Mouse (Mus musculus) neural tube, embryonic 14.5 days (tissue): ENCODE results near the gene Srd5a2. TPM values are rescaled to one million over a fixed set of nuclear protein-coding genes. Genes with fewer than 3 reads are reported as not detected.

Experiments
- ATAC-seq: fragments of 200-750 bp; cut with Nextera tagmentation; 2 replicates; pipeline ENCODE4 v1.8.0; 2017; ENCODE audit warnings: low read depth, mild to moderate bottlenecking, moderate TSS enrichment, moderate library complexity
- H3K27ac ChIP-seq: fragments of 300-500 bp; sonication (generic); 2 replicates; pipeline ENCODE4 v1.5.1; 2014; ENCODE audit warnings: low read depth, mild to moderate bottlenecking, control low read depth, low read length, moderate library complexity, mixed read lengths
- H3K27me3 ChIP-seq: fragments of 300-500 bp; sonication (generic); 2 replicates; pipeline ENCODE4 v1.6.1; 2014; ENCODE audit warnings: low read length; ENCODE audit not compliant: control insufficient read depth, insufficient read depth
- H3K36me3 ChIP-seq: fragments of 300-500 bp; sonication (generic); 2 replicates; pipeline ENCODE4 v1.6.1; 2014; ENCODE audit warnings: low read length, mixed read lengths; ENCODE audit not compliant: control insufficient read depth, insufficient read depth
- H3K4me1 ChIP-seq: fragments of 300-500 bp; sonication (generic); 2 replicates; pipeline ENCODE4 v1.6.1; 2014; ENCODE audit warnings: low read length; ENCODE audit not compliant: control insufficient read depth, insufficient read depth
- H3K4me2 ChIP-seq: fragments of 300-500 bp; sonication (generic); 2 replicates; pipeline ENCODE4 v1.6.1; 2014; ENCODE audit warnings: mild to moderate bottlenecking, low read depth, low read length, control low read depth
- H3K4me3 ChIP-seq: fragments of 300-500 bp; sonication (generic); 2 replicates; pipeline ENCODE4 v1.5.1; 2014; ENCODE audit warnings: low read depth, low read length, control low read depth, mixed read lengths
- H3K9ac ChIP-seq: fragments of 300-500 bp; sonication (generic); replicated peaks from 2 replicates; pipeline ENCODE4 v1.6.1; 2014; ENCODE audit warnings: low read depth, mild to moderate bottlenecking, control low read depth, low read length, mixed read lengths
- H3K9me3 ChIP-seq: fragments of 300-500 bp; sonication (generic); 2 replicates; pipeline ENCODE4 v1.6.1; 2016; ENCODE audit warnings: low read length; ENCODE audit not compliant: control insufficient read depth
- WGBS: fragments of 180-500 bp; shearing (Covaris S2); extraction: QIAGEN DNeasy Blood & Tissue Kit; methylation state at CpG from one replicate; pipeline ENCODE4 v1.1.7; 2014; 5-methylcytosine and 5-hydroxymethylcytosine counted together
- polyA plus RNA-seq: library from polyadenylated mRNA; unstranded; fragments of >200 nt; fragmentation: Nextera tagmentation; extraction: Ambion mirVana; gene quantifications from 2 replicates; pipeline ENCODE4 v1.2.1, GENCODE M21; 2014

The Srd5a2 gene
- polyA plus RNA-seq, 1 experiment from 2014 or later = 0.20 TPM

DNA sequence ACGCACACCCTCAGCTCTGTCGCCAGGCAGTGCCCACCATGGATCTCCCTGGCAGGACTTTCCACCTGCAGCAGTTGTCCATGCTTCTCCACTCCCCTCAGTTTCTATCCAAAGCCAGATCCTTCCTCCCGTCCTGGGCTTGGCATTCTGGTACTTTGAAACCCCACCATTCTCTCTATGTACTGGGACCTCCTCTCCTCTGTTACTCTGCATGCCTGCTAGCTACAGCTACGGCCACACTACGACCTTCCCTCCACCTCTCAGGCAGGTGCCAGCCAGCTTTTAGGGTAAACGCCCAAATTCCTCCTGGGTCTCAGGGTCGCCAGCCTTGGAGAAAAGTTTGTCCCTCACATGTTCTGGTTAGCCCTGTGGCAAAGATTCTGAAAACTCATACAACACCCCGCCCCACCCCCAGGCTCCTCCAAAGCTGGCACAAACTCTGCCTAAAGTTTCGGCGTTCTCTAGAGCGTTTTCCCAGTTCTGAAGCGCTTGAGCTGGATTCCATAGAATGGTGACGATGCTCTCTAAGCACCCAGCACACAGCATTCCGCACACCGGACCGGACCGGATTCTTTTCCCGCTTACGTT, 607 bp upstream of the Srd5a2 start:
- no peak for ATAC-seq
- Histone ChIP-seq H3K36me3 (no peaks in the 10 kb centered on the region), H3K27me3 (peaks cover 35% of the 10 kb centered on the region), H3K4me2 (no peak overlapping the region), H3K9ac (no peak overlapping the region), H3K4me3 (no peak overlapping the region), H3K9me3 (no peaks in the 10 kb centered on the region), H3K4me1 (0 out of 2 replicates have a peak, but pooled peaks cover 6% of the 10 kb centered on the region), H3K27ac (no peak overlapping the region)
- 2% methylated on average over 19 of the region's 19 CpGs for WGBS

- Histone ChIP-seq H3K27ac (no peak overlapping the region), H3K9me3 (no peaks in the 10 kb centered on the region), H3K4me1 (0 out of 2 replicates have a peak, but pooled peaks cover 6% of the 10 kb centered on the region), H3K4me3 (no peak overlapping the region), H3K27me3 (peaks cover 22% of the 10 kb centered on the region), H3K9ac (no peak overlapping the region), H3K36me3 (no peaks in the 10 kb centered on the region), H3K4me2 (no peak overlapping the region)
- WGBS = 59% methylated on average over 4 of the region's 4 CpGs
- no peak for ATAC-seq
Observed at GRCm38 (mm10) chr17:74043754-74044153, 4.0 kb downstream of the Srd5a2 start.

- Histone ChIP-seq H3K27me3 (no peaks in the 10 kb centered on the region), H3K4me2 (no peak overlapping the region), H3K36me3 (no peaks in the 10 kb centered on the region), H3K9me3 (no peaks in the 10 kb centered on the region), H3K4me3 (no peak overlapping the region), H3K4me1 (no peaks in the 10 kb centered on the region), H3K9ac (no peak overlapping the region), H3K27ac (no peak overlapping the region)
- WGBS = 40% methylated on average over 8 of the region's 8 CpGs
- ATAC-seq = peak; percentile 91
Observed at GRCm38 (mm10) chr17:74020526-74021203, 27.1 kb downstream of the Srd5a2 start.

DNA sequence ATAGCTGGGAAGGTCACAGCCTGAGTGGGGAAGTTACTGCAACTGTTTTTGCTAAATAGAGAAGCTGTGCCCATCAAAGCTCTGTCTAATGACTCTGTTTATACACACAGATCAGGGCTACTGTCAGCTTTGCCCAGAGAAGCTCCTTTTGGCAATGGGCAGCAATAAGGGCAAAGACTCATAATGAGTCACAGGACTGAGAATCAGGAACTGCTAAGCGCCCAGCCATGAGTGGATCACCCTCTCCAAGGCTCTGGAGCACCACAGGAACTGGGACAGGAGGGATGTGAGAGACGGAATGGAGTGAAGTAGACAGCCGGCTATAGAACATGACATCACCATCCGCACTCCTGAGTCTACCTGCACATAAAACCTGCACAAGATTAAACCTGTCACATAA, 29.4 kb downstream of the Srd5a2 start:
- no peak for ATAC-seq
- no peak overlapping the region for H3K27ac ChIP-seq
- no peaks in the 10 kb centered on the region for H3K9me3 ChIP-seq
- H3K4me1 ChIP-seq = no peaks in the 10 kb centered on the region
- no peaks in the 10 kb centered on the region for H3K36me3 ChIP-seq
- H3K9ac ChIP-seq = no peak overlapping the region
- WGBS = 85% methylated on average over 4 of the region's 4 CpGs
- H3K4me3 ChIP-seq = no peak overlapping the region
- H3K27me3 ChIP-seq = no peaks in the 10 kb centered on the region
- H3K4me2 ChIP-seq = no peak overlapping the region

DNA sequence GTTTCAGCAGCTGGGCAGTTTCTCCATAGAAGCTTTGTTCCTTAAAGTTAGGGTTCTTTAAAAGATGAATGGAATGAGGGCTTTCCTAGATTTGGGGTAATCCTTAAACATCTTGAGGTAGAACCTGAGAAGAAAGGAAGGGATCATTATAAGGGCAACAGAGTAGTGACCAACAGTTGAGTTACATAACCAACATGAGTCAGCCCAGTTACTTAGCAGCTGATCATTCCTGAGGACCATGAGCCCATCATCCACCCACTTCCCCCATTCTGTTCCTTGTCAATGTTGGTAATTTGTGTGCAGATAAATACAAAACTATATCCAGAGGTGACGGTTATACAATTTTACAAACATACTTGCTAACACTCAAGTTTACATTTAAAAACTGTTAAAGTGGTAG, 30.1 kb downstream of the Srd5a2 start:
- Histone ChIP-seq H3K9ac (no peak overlapping the region), H3K4me2 (no peak overlapping the region), H3K9me3 (no peaks in the 10 kb centered on the region), H3K36me3 (no peaks in the 10 kb centered on the region), H3K4me1 (no peaks in the 10 kb centered on the region), H3K27ac (no peak overlapping the region), H3K27me3 (no peaks in the 10 kb centered on the region), H3K4me3 (no peak overlapping the region)
- no peak for ATAC-seq
- 92% methylated on average over 1 of the region's 1 CpGs for WGBS

DNA sequence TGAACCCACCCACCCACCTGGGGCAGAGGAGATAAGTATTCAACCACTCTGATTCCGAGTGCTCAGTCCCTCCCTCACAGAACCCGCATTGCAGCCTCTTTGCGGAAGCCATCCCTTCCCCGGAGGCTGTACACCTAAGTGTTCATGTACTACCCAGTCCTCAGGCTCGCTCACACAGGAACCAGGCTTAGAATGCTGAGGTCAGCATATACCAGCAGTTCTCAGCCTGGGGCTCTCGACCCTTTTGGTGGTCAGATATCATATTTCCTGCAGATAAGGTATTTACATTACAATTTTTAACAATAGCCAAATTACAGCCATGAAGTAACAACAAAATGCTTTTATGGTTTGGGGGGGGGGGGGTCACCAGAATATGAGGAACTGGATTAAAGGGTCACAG, 32.6 kb downstream of the Srd5a2 start:
- Histone ChIP-seq H3K9ac (no peak overlapping the region), H3K27ac (no peak overlapping the region), H3K4me1 (no peaks in the 10 kb centered on the region), H3K4me2 (no peak overlapping the region), H3K9me3 (no peaks in the 10 kb centered on the region), H3K27me3 (no peaks in the 10 kb centered on the region), H3K36me3 (no peaks in the 10 kb centered on the region), H3K4me3 (no peak overlapping the region)
- no peak for ATAC-seq
- 84% methylated on average over 6 of the region's 6 CpGs for WGBS

- H3K27me3 ChIP-seq = no peaks in the 10 kb centered on the region
- WGBS = 76% methylated on average over 4 of the region's 4 CpGs
- no peaks in the 10 kb centered on the region for H3K36me3 ChIP-seq
- H3K4me3 ChIP-seq = no peak overlapping the region
- H3K9ac ChIP-seq = no peak overlapping the region
- no peaks in the 10 kb centered on the region for H3K9me3 ChIP-seq
- ATAC-seq = no peak
- no peaks in the 10 kb centered on the region for H3K4me1 ChIP-seq
- no peak overlapping the region for H3K27ac ChIP-seq
- H3K4me2 ChIP-seq = no peak overlapping the region
Observed at GRCm38 (mm10) chr17:74008680-74009079, 39.0 kb downstream of the Srd5a2 start.

- no peak overlapping the region for H3K27ac ChIP-seq
- no peak for ATAC-seq
- H3K36me3 ChIP-seq = no peaks in the 10 kb centered on the region
- H3K4me2 ChIP-seq = no peak overlapping the region
- WGBS = 78% methylated on average over 8 of the region's 8 CpGs
- H3K27me3 ChIP-seq = no peaks in the 10 kb centered on the region
- no peak overlapping the region for H3K4me3 ChIP-seq
- H3K4me1 ChIP-seq = no peaks in the 10 kb centered on the region
- H3K9me3 ChIP-seq = no peaks in the 10 kb centered on the region
- H3K9ac ChIP-seq = no peak overlapping the region
Observed at GRCm38 (mm10) chr17:74007001-74007400, 40.7 kb downstream of the Srd5a2 start.

DNA sequence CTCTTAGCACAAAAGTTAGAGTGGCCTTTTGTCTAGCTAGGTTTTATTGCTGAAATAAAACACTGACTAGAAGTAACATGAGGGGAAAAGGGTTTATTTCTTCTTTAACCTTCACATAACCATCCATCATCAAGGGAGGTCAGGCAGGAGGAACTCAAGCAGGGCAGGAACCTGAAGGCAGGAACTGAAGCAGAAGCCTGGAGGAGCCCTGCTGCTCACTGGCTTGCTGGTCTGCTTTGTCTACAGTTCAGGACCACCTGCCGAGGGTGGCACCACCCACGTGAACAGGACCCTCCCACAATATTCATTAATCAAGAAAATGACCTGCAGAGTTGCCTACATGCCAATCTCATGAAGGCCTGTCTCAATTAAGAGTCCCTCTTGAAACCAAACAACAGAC, 45.3 kb downstream of the Srd5a2 start:
- H3K36me3 ChIP-seq = no peaks in the 10 kb centered on the region
- no peak overlapping the region for H3K9ac ChIP-seq
- WGBS = 75% methylated on average over 2 of the region's 2 CpGs
- no peak overlapping the region for H3K4me3 ChIP-seq
- no peaks in the 10 kb centered on the region for H3K9me3 ChIP-seq
- H3K27me3 ChIP-seq = no peaks in the 10 kb centered on the region
- no peak overlapping the region for H3K4me2 ChIP-seq
- H3K4me1 ChIP-seq = no peaks in the 10 kb centered on the region
- H3K27ac ChIP-seq = no peak overlapping the region
- no peak for ATAC-seq
